Mouse (Mus musculus): ENCODE data around the gene Sox5. TPM values are rescaled to one million over a fixed set of nuclear protein-coding genes. Genes with fewer than 3 reads are reported as not detected.

Sox5 gene
- total and polyA plus RNA-seq, 2 experiments from 2014 or later: 2.1 to 3.2 TPM

DNA sequence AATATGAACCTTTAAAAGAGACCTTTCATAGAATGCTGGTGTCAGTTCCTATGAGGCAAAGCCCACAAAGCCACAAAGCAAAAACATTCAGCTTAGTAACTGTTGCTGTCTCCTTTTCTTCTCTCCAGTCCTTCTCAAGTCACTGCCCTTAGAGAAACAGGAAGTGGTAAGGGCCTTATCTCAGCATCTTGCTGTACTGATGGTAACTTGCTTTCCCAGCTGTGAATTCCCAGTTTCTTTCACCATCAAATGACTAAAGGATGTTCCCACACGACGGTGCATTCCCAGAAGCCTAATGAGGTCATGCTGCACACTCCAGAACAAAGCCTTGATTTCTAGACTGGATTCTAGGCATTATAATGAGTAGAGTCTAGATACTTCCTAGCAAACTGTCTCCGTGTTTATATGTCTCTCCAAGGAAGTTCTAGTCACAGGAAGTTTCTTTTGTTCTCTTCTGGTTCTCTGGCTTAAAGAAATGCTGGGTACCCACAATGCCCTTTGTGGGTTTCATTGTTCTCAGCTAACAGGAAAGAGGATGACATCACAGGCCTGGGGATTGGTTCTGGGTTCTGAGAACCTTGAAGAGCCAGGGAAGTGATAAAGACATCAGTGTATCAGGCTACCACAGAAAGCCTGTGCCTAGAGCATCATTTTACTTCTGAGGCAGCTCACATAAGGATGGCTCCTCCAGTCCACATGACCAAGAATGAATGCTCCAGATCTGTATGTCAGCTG, 111.2 kb downstream of the Sox5 start:
- no peak; the same call in 1 of the 2 replicates for ATAC-seq (ENCODE audit: insufficient read depth, low read depth)
- Histone ChIP-seq H3K4me1 (ENCODE audit: control insufficient read depth, insufficient read depth) (no peaks in the 10 kb centered on the region), H3K9me3 (replicated peaks; ENCODE audit: control insufficient read depth, low read length) (no peaks in the 10 kb centered on the region), H3K27me3 (ENCODE audit: control insufficient read depth, insufficient read depth, low read length) (no peaks in the 10 kb centered on the region), H3K4me3 (ENCODE audit: low read depth, low read length) (no peak overlapping the region), H3K4me2 (ENCODE audit: low read depth, low read length) (no peak overlapping the region), H3K9ac (replicated peaks; ENCODE audit: low read depth, low read length) (no peak overlapping the region), H3K36me3 (replicated peaks; ENCODE audit: control insufficient read depth, insufficient read depth, low read length) (no peaks in the 10 kb centered on the region), H3K27ac (ENCODE audit: low read depth) (no peak overlapping the region)
- no peak for TF ChIP-seq CTCF (IDR thresholded peaks at IDR 0.05; ENCODE audit: low read depth)
- no peak for TF ChIP-seq EP300 (IDR thresholded peaks at IDR 0.05; ENCODE audit: low read depth)
- 52% methylated on average over 3 of the region's 3 CpGs for WGBS
- no peak for DNase-seq (ENCODE audit: low spot score)

DNA sequence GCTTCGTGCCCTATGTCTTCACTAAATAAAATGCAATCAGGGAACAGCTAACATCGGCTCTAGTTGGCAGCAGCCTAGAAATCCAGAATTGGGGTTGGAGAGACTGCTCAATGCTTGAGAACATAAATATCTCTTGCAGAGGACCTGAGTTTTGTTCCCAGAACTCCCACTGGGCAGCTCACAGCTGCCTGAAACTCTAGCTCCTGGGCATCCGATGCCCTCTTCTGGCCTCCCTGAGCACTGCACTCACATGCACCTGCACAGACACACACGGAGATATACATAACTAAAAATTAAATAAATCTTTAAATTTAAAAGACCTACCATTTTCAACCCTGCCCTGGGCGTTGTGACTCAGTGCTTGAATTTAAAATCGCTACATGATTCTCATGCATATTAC, 115.2 kb downstream of the Sox5 start:
- H3K9me3 ChIP-seq (replicated peaks; ENCODE audit: control insufficient read depth, low read length): no peaks in the 10 kb centered on the region
- DNase-seq (ENCODE audit: low spot score) (no peak), ATAC-seq (ENCODE audit: insufficient read depth, low read depth) (no peak)
- TF ChIP-seq EP300 (IDR thresholded peaks at IDR 0.05; ENCODE audit: low read depth) (no peak), CTCF (IDR thresholded peaks at IDR 0.05; ENCODE audit: low read depth) (no peak)
- 86% methylated on average over 6 of the region's 6 CpGs for WGBS
- H3K9ac ChIP-seq (replicated peaks; ENCODE audit: low read depth, low read length): no peak overlapping the region
- no peak overlapping the region for H3K4me3 ChIP-seq (ENCODE audit: low read depth, low read length)
- H3K4me1 ChIP-seq (ENCODE audit: control insufficient read depth, insufficient read depth): no peaks in the 10 kb centered on the region
- no peak overlapping the region for H3K27ac ChIP-seq (ENCODE audit: low read depth)
- no peak overlapping the region for H3K4me2 ChIP-seq (ENCODE audit: low read depth, low read length)
- H3K36me3 ChIP-seq (replicated peaks; ENCODE audit: control insufficient read depth, insufficient read depth, low read length): no peaks in the 10 kb centered on the region
- H3K27me3 ChIP-seq (ENCODE audit: control insufficient read depth, insufficient read depth, low read length): no peaks in the 10 kb centered on the region

GRCm38 (mm10) chr6:144664765-144665164, 117.0 kb downstream of the Sox5 start:
- H3K27me3 ChIP-seq (ENCODE audit: control insufficient read depth, insufficient read depth, low read length): no peaks in the 10 kb centered on the region
- 74% methylated on average over 9 of the region's 9 CpGs for WGBS
- no peak for DNase-seq (ENCODE audit: low spot score)
- no peak for ATAC-seq (ENCODE audit: insufficient read depth, low read depth)
- no peak overlapping the region for H3K9ac ChIP-seq (replicated peaks; ENCODE audit: low read depth, low read length)
- no peak overlapping the region for H3K27ac ChIP-seq (ENCODE audit: low read depth)
- no peak overlapping the region for H3K4me2 ChIP-seq (ENCODE audit: low read depth, low read length)
- H3K4me3 ChIP-seq (ENCODE audit: low read depth, low read length): no peak overlapping the region
- TF ChIP-seq CTCF (IDR thresholded peaks at IDR 0.05; ENCODE audit: low read depth) (no peak), EP300 (IDR thresholded peaks at IDR 0.05; ENCODE audit: low read depth) (no peak)
- H3K4me1 ChIP-seq (ENCODE audit: control insufficient read depth, insufficient read depth): no peaks in the 10 kb centered on the region
- no peaks in the 10 kb centered on the region for H3K9me3 ChIP-seq (replicated peaks; ENCODE audit: control insufficient read depth, low read length)
- H3K36me3 ChIP-seq (replicated peaks; ENCODE audit: control insufficient read depth, insufficient read depth, low read length): no peaks in the 10 kb centered on the region

DNA sequence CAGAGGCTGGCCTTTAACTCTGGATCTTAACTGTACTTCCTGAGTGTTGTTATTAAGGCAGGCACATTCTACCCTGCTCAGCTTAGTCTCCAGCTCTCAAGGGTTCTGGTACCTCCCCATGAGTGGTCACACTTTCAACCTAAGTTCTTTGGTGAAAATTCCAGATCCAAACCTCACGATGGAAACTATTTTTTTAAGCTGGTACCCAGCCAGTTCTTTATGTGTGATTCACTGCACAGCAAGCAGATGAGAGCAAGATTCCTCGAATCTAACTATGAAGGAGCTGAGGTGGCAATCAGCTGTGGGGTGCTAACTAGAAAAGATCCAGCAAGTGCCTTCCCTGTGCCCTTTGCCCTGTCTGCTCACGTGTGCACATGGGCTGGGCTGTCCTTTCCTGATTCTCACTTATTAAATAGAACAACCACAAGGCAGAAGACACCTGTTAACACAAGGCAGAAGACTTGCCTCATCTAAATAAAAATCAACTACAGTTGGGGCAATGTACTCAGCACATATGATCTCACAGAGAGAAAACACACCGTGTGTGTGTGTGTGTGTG, 118.2 kb downstream of the Sox5 start:
- WGBS: 68% methylated on average over 4 of the region's 4 CpGs
- Histone ChIP-seq H3K4me2 (ENCODE audit: low read depth, low read length) (no peak overlapping the region), H3K4me3 (ENCODE audit: low read depth, low read length) (no peak overlapping the region), H3K9ac (replicated peaks; ENCODE audit: low read depth, low read length) (no peak overlapping the region), H3K27me3 (ENCODE audit: control insufficient read depth, insufficient read depth, low read length) (no peaks in the 10 kb centered on the region), H3K4me1 (ENCODE audit: control insufficient read depth, insufficient read depth) (no peaks in the 10 kb centered on the region), H3K27ac (ENCODE audit: low read depth) (no peak overlapping the region), H3K36me3 (replicated peaks; ENCODE audit: control insufficient read depth, insufficient read depth, low read length) (no peaks in the 10 kb centered on the region), H3K9me3 (replicated peaks; ENCODE audit: control insufficient read depth, low read length) (no peaks in the 10 kb centered on the region)
- ATAC-seq (ENCODE audit: insufficient read depth, low read depth): no peak
- no peak for DNase-seq (ENCODE audit: low spot score)
- TF ChIP-seq EP300 (IDR thresholded peaks at IDR 0.05; ENCODE audit: low read depth): no peak
- TF ChIP-seq CTCF (IDR thresholded peaks at IDR 0.05; ENCODE audit: low read depth): no peak

DNA sequence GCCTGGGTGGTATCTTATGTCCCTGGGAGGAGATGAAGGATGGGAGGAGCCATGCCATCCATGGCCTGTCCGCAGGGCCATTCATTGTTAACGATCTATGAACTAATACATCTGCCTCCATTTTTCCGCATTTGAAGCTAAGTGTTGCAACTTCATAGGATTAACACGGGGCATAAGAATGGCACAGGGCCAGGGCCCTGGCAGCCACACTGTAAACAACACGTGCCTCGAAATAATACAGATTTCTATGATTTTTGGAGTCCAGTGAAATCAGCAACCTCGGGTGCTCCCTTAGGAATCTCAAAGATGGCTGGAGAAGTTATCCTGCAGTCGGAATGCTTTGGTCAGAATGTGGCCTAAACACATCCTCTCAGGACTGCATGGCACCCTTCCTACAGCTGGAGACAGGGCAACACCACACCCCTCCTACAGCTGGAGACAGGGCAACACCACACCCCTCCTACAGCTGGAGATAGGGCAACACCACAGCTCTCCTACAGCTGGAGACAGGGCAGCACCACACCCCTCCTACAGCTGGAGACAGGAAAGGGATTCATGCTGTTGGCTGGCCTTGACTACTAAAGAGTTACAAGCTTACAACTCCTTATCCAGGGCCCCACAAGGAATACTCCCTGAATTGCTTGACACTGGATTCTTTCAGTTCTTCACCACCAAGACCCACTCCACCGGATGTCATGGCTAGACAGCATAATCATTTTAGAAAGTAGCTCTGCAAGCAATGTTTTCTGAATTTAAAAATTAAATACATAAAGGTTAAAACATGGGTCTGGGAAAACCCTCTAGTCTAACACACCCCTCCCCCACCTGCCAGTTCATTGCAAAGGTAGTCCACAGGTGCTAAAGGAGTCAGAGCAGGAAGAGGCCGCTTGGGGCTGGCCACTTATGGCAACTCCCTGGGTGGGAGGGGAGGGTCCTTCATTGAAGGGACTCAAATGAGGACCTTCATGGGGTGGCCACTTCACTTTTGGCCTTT, 122.4 kb downstream of the Sox5 start:
- Histone ChIP-seq H3K9me3 (replicated peaks; ENCODE audit: control insufficient read depth, low read length) (no peaks in the 10 kb centered on the region), H3K4me3 (ENCODE audit: low read depth, low read length) (no peak overlapping the region), H3K27me3 (ENCODE audit: control insufficient read depth, insufficient read depth, low read length) (no peaks in the 10 kb centered on the region), H3K27ac (ENCODE audit: low read depth) (no peak overlapping the region), H3K4me1 (ENCODE audit: control insufficient read depth, insufficient read depth) (no peaks in the 10 kb centered on the region), H3K4me2 (ENCODE audit: low read depth, low read length) (no peak overlapping the region), H3K36me3 (replicated peaks; ENCODE audit: control insufficient read depth, insufficient read depth, low read length) (no peaks in the 10 kb centered on the region), H3K9ac (replicated peaks; ENCODE audit: low read depth, low read length) (no peak overlapping the region)
- DNase-seq (ENCODE audit: low spot score) (no peak), ATAC-seq (ENCODE audit: insufficient read depth, low read depth) (no peak)
- 75% methylated on average over 10 of the region's 10 CpGs for WGBS
- no peak for TF ChIP-seq EP300 (IDR thresholded peaks at IDR 0.05; ENCODE audit: low read depth)
- TF ChIP-seq CTCF (IDR thresholded peaks at IDR 0.05; ENCODE audit: low read depth): no peak

All from heart, postnatal 0 days (tissue).